Mouse (Mus musculus): ENCODE results near the gene Comp. TPM values are rescaled to one million over a fixed set of nuclear protein-coding genes. Genes with fewer than 3 reads are reported as not detected.

Comp gene
- polyA plus RNA-seq, 1 experiment from 2014 or later = 1.8 TPM

GRCm38 (mm10) chr8:70422722-70423121 lies 49.4 kb downstream of the Comp start:
- Histone ChIP-seq H3K4me3 (no peak overlapping the region), H3K36me3 (no peaks in the 10 kb centered on the region), H3K9me3 (no peaks in the 10 kb centered on the region), H3K27ac (replicated peaks) (no peak overlapping the region), H3K4me1 (replicated peaks) (peaks cover 21% of the 10 kb centered on the region), H3K4me2 (no peak overlapping the region), H3K27me3 (no peaks in the 10 kb centered on the region), H3K9ac (no peak overlapping the region)
- 88% methylated on average over 2 of the region's 2 CpGs for WGBS
- no peak for ATAC-seq (ENCODE audit: low read depth)

GRCm38 (mm10) chr8:70426300-70426907 lies 53.0 kb downstream of the Comp start:
- no peak overlapping the region for H3K9ac ChIP-seq
- no peak overlapping the region for H3K4me2 ChIP-seq
- 86% methylated on average over 2 of the region's 2 CpGs for WGBS
- H3K27ac ChIP-seq (replicated peaks) = no peak overlapping the region
- no peaks in the 10 kb centered on the region for H3K36me3 ChIP-seq
- no peak overlapping the region for H3K4me3 ChIP-seq
- H3K9me3 ChIP-seq = no peaks in the 10 kb centered on the region
- H3K27me3 ChIP-seq = no peaks in the 10 kb centered on the region
- H3K4me1 ChIP-seq (replicated peaks) = no peaks in the 10 kb centered on the region
- no peak for ATAC-seq (ENCODE audit: low read depth)

- Histone ChIP-seq H3K27ac (replicated peaks) (no peak overlapping the region), H3K4me3 (no peak overlapping the region), H3K9me3 (no peaks in the 10 kb centered on the region), H3K4me1 (replicated peaks) (no peaks in the 10 kb centered on the region), H3K27me3 (no peaks in the 10 kb centered on the region), H3K4me2 (no peak overlapping the region), H3K9ac (no peak overlapping the region), H3K36me3 (no peaks in the 10 kb centered on the region)
- ATAC-seq (ENCODE audit: low read depth) = no peak
- 97% methylated on average over 4 of the region's 4 CpGs for WGBS
Observed at GRCm38 (mm10) chr8:70431213-70431612, 57.9 kb downstream of the Comp start.

Other genes starting within 250 kb of the Comp start
- gene Nr2c2ap, start 242.2 kb upstream of the Comp start, polyA plus RNA-seq (2015; fragmentation: Nextera tagmentation; extraction: Ambion mirVana) = 34.8 and 40.6 TPM in 2 replicates
- 11.9 and 12.6 TPM in 2 replicates for gene Rfxank, start 234.4 kb upstream of the Comp start, polyA plus RNA-seq (2015; fragmentation: Nextera tagmentation; extraction: Ambion mirVana)
- 54.5 and 56.0 TPM in 2 replicates for gene Borcs8, start 234.1 kb upstream of the Comp start, polyA plus RNA-seq (2015; fragmentation: Nextera tagmentation; extraction: Ambion mirVana)
- gene Mef2b, start 233.8 kb upstream of the Comp start, polyA plus RNA-seq (2015; fragmentation: Nextera tagmentation; extraction: Ambion mirVana) = 0.52 and 0.53 TPM in 2 replicates
- gene Tmem161a, start 201.2 kb upstream of the Comp start, polyA plus RNA-seq (2015; fragmentation: Nextera tagmentation; extraction: Ambion mirVana) = 46.6 and 47.4 TPM in 2 replicates
- gene Slc25a42, start 161.3 kb upstream of the Comp start, polyA plus RNA-seq (2015; fragmentation: Nextera tagmentation; extraction: Ambion mirVana) = 5.5 and 6.4 TPM in 2 replicates
- 64.8 and 72.5 TPM in 2 replicates for gene Sugp2, start 139.3 kb upstream of the Comp start, polyA plus RNA-seq (2015; fragmentation: Nextera tagmentation; extraction: Ambion mirVana)
- gene Armc6, start 139.1 kb upstream of the Comp start, polyA plus RNA-seq (2015; fragmentation: Nextera tagmentation; extraction: Ambion mirVana) = 81.9 and 85.7 TPM in 2 replicates
- gene Homer3, start 90.7 kb upstream of the Comp start, polyA plus RNA-seq (2015; fragmentation: Nextera tagmentation; extraction: Ambion mirVana) = 49.6 and 52.1 TPM in 2 replicates
- 41.9 and 51.9 TPM in 2 replicates for gene Ddx49, start 71.1 kb upstream of the Comp start, polyA plus RNA-seq (2015; fragmentation: Nextera tagmentation; extraction: Ambion mirVana)
- 271 and 278 TPM in 2 replicates for gene Cope, start 71.0 kb upstream of the Comp start, polyA plus RNA-seq (2015; fragmentation: Nextera tagmentation; extraction: Ambion mirVana)
- gene Cers1, start 57.8 kb upstream of the Comp start, polyA plus RNA-seq (2015; fragmentation: Nextera tagmentation; extraction: Ambion mirVana) = 23.3 and 26.2 TPM in 2 replicates
- gene Gdf1, start 43.7 kb upstream of the Comp start, polyA plus RNA-seq (2015; fragmentation: Nextera tagmentation; extraction: Ambion mirVana) = 2.4 and 3.3 TPM in 2 replicates
- 16.3 and 17.3 TPM in 2 replicates for gene Upf1, start 20.3 kb upstream of the Comp start, polyA plus RNA-seq (2015; fragmentation: Nextera tagmentation; extraction: Ambion mirVana)
- 33.7 and 35.9 TPM in 2 replicates for gene Crtc1, start 66.0 kb downstream of the Comp start, polyA plus RNA-seq (2015; fragmentation: Nextera tagmentation; extraction: Ambion mirVana)
- gene Klhl26, start 103.4 kb downstream of the Comp start, polyA plus RNA-seq (2015; fragmentation: Nextera tagmentation; extraction: Ambion mirVana) = 25.6 and 27.6 TPM in 2 replicates
- 78.4 and 89.7 TPM in 2 replicates for gene Tmem59l, start 113.8 kb downstream of the Comp start, polyA plus RNA-seq (2015; fragmentation: Nextera tagmentation; extraction: Ambion mirVana)
- 3.6 and 4.6 TPM in 2 replicates for gene Crlf1, start 119.6 kb downstream of the Comp start, polyA plus RNA-seq (2015; fragmentation: Nextera tagmentation; extraction: Ambion mirVana)
- gene Rex1bd, start 133.2 kb downstream of the Comp start, polyA plus RNA-seq (2015; fragmentation: Nextera tagmentation; extraction: Ambion mirVana) = 143 and 153 TPM in 2 replicates
- gene Uba52, start 137.2 kb downstream of the Comp start, polyA plus RNA-seq (2015; fragmentation: Nextera tagmentation; extraction: Ambion mirVana) = 787 and 800 TPM in 2 replicates
- gene Fkbp8, start 154.2 kb downstream of the Comp start, polyA plus RNA-seq (2015; fragmentation: Nextera tagmentation; extraction: Ambion mirVana) = 347 and 358 TPM in 2 replicates
- 46.7 and 46.9 TPM in 2 replicates for gene Kxd1, start 154.4 kb downstream of the Comp start, polyA plus RNA-seq (2015; fragmentation: Nextera tagmentation; extraction: Ambion mirVana)
- gene Ell, start 165.9 kb downstream of the Comp start, polyA plus RNA-seq (2015; fragmentation: Nextera tagmentation; extraction: Ambion mirVana) = 15.6 and 16.5 TPM in 2 replicates
- gene Isyna1, start 220.8 kb downstream of the Comp start, polyA plus RNA-seq (2015; fragmentation: Nextera tagmentation; extraction: Ambion mirVana) = 113 and 115 TPM in 2 replicates
- 117 and 141 TPM in 2 replicates for gene Ssbp4, start 235.3 kb downstream of the Comp start, polyA plus RNA-seq (2015; fragmentation: Nextera tagmentation; extraction: Ambion mirVana)
- 1.5 and 1.8 TPM in 2 replicates for gene Lrrc25, start 242.6 kb downstream of the Comp start, polyA plus RNA-seq (2015; fragmentation: Nextera tagmentation; extraction: Ambion mirVana)